Mouse (Mus musculus) kidney, adult 11 months (tissue): ENCODE results near the gene Pla2g15.

Experiments
- DNase-seq: peaks from one replicate; pipeline ENCODE4 v3.0.0; 2022

Gene Pla2g15

GRCm38 (mm10) chr8:106135672-106136071 lies 14.5 kb upstream of the Pla2g15 start:
- no peak for DNase-seq

GRCm38 (mm10) chr8:106136156-106137130 lies 13.8 kb upstream of the Pla2g15 start, which contains the start of gene Esrp2:
TSS of gene Esrp2 (minus strand) at chr8:106136974.
- peak; percentile 96 for DNase-seq

GRCm38 (mm10) chr8:106137218-106137905 lies 12.8 kb upstream of the Pla2g15 start:
- no peak for DNase-seq

GRCm38 (mm10) chr8:106137906-106138477 lies 12.2 kb upstream of the Pla2g15 start:
- DNase-seq: peak; percentile 85

- no peak for DNase-seq
These were observed 11.6 kb upstream of the Pla2g15 start for GRCm38 (mm10) chr8:106138616-106139015.

GRCm38 (mm10) chr8:106140191-106140590 lies 10.0 kb upstream of the Pla2g15 start:
- no peak for DNase-seq

- DNase-seq: peak; percentile 69
These were observed 9.4 kb upstream of the Pla2g15 start for GRCm38 (mm10) chr8:106140769-106141168.

- DNase-seq: no peak
These were observed 4.9 kb upstream of the Pla2g15 start for GRCm38 (mm10) chr8:106145331-106145730.

- DNase-seq: no peak
These were observed 4.2 kb upstream of the Pla2g15 start for GRCm38 (mm10) chr8:106146014-106146413.

- no peak for DNase-seq
These were observed 2.2 kb upstream of the Pla2g15 start for GRCm38 (mm10) chr8:106147868-106148565.

- no peak for DNase-seq
These were observed 1.2 kb upstream of the Pla2g15 start for GRCm38 (mm10) chr8:106149025-106149424.

GRCm38 (mm10) chr8:106150653-106151000 lies 428 bp downstream of the Pla2g15 start:
- DNase-seq: no peak

- DNase-seq: no peak
These were observed 842 bp downstream of the Pla2g15 start for GRCm38 (mm10) chr8:106151041-106151440.

- no peak for DNase-seq
These were observed 2.7 kb downstream of the Pla2g15 start for GRCm38 (mm10) chr8:106152876-106153275.

GRCm38 (mm10) chr8:106157419-106157818 lies 7.2 kb downstream of the Pla2g15 start:
- no peak for DNase-seq

GRCm38 (mm10) chr8:106158381-106158780 lies 8.2 kb downstream of the Pla2g15 start:
- no peak for DNase-seq

GRCm38 (mm10) chr8:106159876-106160275 lies 9.7 kb downstream of the Pla2g15 start:
- no peak for DNase-seq

- DNase-seq: no peak
These were observed 13.1 kb downstream of the Pla2g15 start for GRCm38 (mm10) chr8:106163251-106163650.

GRCm38 (mm10) chr8:106165460-106165859 lies 15.3 kb downstream of the Pla2g15 start:
- peak; percentile 56 for DNase-seq

GRCm38 (mm10) chr8:106168356-106169016 lies 18.3 kb downstream of the Pla2g15 start, which contains the start of gene Slc7a6:
TSS of gene Slc7a6 (plus strand) at chr8:106168857.
- peak; percentile 62 for DNase-seq

- DNase-seq: no peak
These were observed 19.1 kb downstream of the Pla2g15 start for GRCm38 (mm10) chr8:106169017-106169933.
